Mouse (Mus musculus) small intestine, adult 2 months (tissue): ENCODE results near the gene Fzd7. TPM values are rescaled to one million over a fixed set of nuclear protein-coding genes. Genes with fewer than 3 reads are reported as not detected.

Experiments used
- H3K27ac ChIP-seq: fragments of 200-500 bp; 2 replicates; pipeline ENCODE4 v1.5.1; 2012; ENCODE audit warnings: low read depth, low read length, control low read depth, inconsistent platforms; ENCODE audit not compliant: insufficient read depth
- H3K27me3 ChIP-seq: fragments of 200-500 bp; 2 replicates; pipeline ENCODE4 v1.6.1; 2012; ENCODE audit warnings: mild to moderate bottlenecking, moderate library complexity, low read length, inconsistent platforms; ENCODE audit not compliant: control insufficient read depth, insufficient read depth
- H3K36me3 ChIP-seq: fragments of 200-500 bp; 2 replicates; pipeline ENCODE4 v1.6.1; 2012; ENCODE audit warnings: mild to moderate bottlenecking, low read length, control low read depth, inconsistent platforms; ENCODE audit not compliant: control insufficient read depth, insufficient read depth
- H3K4me1 ChIP-seq: fragments of 200-500 bp; 2 replicates; pipeline ENCODE4 v1.6.1; 2012; ENCODE audit warnings: low read length, inconsistent platforms, mixed read lengths; ENCODE audit not compliant: control insufficient read depth, insufficient read depth, insufficient read length
- H3K4me3 ChIP-seq: fragments of 200-500 bp; 2 replicates; pipeline ENCODE4 v1.5.1; 2012; ENCODE audit warnings: low read depth, mild to moderate bottlenecking, control low read depth, inconsistent platforms, low read length, moderate library complexity
- CTCF ChIP-seq: fragments of 200-500 bp; IDR thresholded peaks from 2 replicates; pipeline ENCODE4 v1.5.1; 2012; ENCODE audit warnings: low read depth, mild to moderate bottlenecking, control low read depth, inconsistent platforms, low read length, moderate library complexity, mixed read lengths; ENCODE audit not compliant: insufficient replicate concordance, insufficient read length; ENCODE audit errors: extremely low read depth
- POLR2A ChIP-seq: fragments of 200-500 bp; IDR thresholded peaks from 2 replicates; pipeline ENCODE4 v1.6.1; 2012; ENCODE audit warnings: low read depth, mild to moderate bottlenecking, control low read depth, inconsistent platforms, low read length, moderate library complexity
- WGBS: fragments of 180-500 bp; shearing (Covaris S2); methylation state at CpG from one replicate; pipeline ENCODE4 v1.1.7; 2018; 5-methylcytosine and 5-hydroxymethylcytosine counted together
- polyA plus RNA-seq: library from polyadenylated mRNA; depleted of rRNA; stranded (reverse); fragments of >200 nt; gene quantifications from 2 replicates; pipeline ENCODE4 v1.2.3, GENCODE M21; 2012

The Fzd7 gene
- polyA plus RNA-seq, 1 experiment = 15.1 TPM

DNA sequence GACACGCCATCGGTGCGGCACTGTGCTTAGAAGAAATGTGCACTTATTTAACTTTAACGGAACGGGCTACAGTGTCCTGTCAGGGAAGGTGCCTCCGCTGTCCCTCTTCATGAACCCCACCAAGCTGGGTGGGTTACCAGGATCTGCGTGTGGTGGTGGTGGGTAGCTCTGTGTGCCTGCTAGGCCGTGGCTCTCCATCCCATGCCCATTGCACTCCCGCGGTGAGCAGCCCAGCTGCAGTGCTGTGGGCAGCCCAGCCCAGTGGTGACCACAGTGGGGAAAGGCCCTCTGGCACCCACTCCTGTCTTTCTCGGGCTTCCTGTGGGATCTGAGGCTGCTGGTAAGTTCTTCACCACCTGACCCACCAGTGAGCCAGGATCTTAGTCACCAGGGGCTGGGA is 31.3 kb upstream of the Fzd7 start:
- no peak for TF ChIP-seq POLR2A
- WGBS = 93% methylated on average over 11 of the region's 11 CpGs
- no peaks in the 10 kb centered on the region for H3K27me3 ChIP-seq
- H3K27ac ChIP-seq = no peak overlapping the region
- no peak overlapping the region for H3K4me3 ChIP-seq
- no peaks in the 10 kb centered on the region for H3K36me3 ChIP-seq
- H3K4me1 ChIP-seq = peaks cover 16% of the 10 kb centered on the region; the same call in 1 of the 2 replicates

- no peaks in the 10 kb centered on the region for H3K27me3 ChIP-seq
- no peak overlapping the region for H3K4me3 ChIP-seq
- no peak overlapping the region for H3K27ac ChIP-seq
- whole genome bisulfite sequencing = 26% methylated on average over 9 of the region's 9 CpGs
- no peaks in the 10 kb centered on the region for H3K36me3 ChIP-seq
- peaks cover 13% of the 10 kb centered on the region; the same call in 1 of the 2 replicates for H3K4me1 ChIP-seq
- TF ChIP-seq CTCF = no peak
- no peak for TF ChIP-seq POLR2A
These were observed 30.6 kb upstream of the Fzd7 start for GRCm38 (mm10) chr1:59451584-59451983.

DNA sequence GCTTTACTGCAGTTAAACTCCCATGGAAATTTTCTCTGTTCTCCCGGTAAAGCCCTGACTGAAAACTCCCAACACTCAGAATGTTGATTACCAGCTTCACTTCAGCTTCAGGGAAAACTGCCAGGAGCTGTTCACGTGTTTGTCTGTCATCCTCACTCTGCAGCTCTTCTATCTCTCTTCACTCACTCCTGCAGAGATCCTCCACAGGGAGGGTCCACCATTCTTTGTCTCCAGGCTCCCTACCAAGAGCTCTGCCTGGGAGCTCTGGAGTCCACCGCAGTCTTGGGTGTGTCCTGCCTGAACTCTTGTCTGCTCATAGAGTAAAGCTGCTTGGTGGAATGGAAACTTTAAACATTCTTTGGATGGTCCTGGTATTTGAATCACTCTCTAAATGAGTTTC is 25.4 kb upstream of the Fzd7 start:
- Histone ChIP-seq H3K27ac (no peak overlapping the region), H3K4me3 (no peak overlapping the region), H3K36me3 (no peaks in the 10 kb centered on the region), H3K4me1 (peaks cover under 1% of the 10 kb centered on the region; the same call in 1 of the 2 replicates), H3K27me3 (no peaks in the 10 kb centered on the region)
- 69% methylated on average over 3 of the region's 3 CpGs for WGBS
- no peak for TF ChIP-seq CTCF
- no peak for TF ChIP-seq POLR2A

GRCm38 (mm10) chr1:59457873-59458272 is 24.4 kb upstream of the Fzd7 start:
- no peak overlapping the region for H3K27ac ChIP-seq
- TF ChIP-seq CTCF (no peak), POLR2A (no peak)
- H3K4me1 ChIP-seq = no peaks in the 10 kb centered on the region
- no peak overlapping the region for H3K4me3 ChIP-seq
- no peaks in the 10 kb centered on the region for H3K36me3 ChIP-seq
- whole genome bisulfite sequencing = 51% methylated on average over 4 of the region's 4 CpGs
- H3K27me3 ChIP-seq = no peaks in the 10 kb centered on the region

DNA sequence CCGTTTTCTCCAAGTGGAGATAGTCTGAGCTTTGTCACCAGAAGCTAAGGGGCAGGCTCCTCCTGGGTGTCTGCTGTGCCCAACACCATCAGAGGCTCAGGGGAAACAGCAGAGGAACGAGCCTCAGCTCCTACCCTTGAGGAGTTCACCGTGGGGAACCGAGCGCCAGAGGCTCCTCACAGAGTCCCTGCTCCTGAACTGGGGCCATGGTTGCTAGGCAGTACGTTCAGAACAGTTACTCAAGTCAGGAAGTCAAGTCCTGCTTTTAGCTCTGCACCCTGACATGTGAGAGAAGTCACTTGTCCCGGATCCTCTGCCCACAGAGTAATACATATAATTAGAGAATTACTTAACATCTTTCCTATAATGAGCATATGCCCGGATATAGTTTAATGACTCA is 23.3 kb upstream of the Fzd7 start:
- Histone ChIP-seq H3K36me3 (no peaks in the 10 kb centered on the region), H3K4me1 (no peaks in the 10 kb centered on the region), H3K27ac (no peak overlapping the region), H3K4me3 (no peak overlapping the region), H3K27me3 (no peaks in the 10 kb centered on the region)
- TF ChIP-seq POLR2A = no peak
- no peak for TF ChIP-seq CTCF
- 62% methylated on average over 8 of the region's 8 CpGs for WGBS

- Histone ChIP-seq H3K4me1 (no peaks in the 10 kb centered on the region), H3K27me3 (no peaks in the 10 kb centered on the region), H3K36me3 (no peaks in the 10 kb centered on the region), H3K27ac (no peak overlapping the region), H3K4me3 (no peak overlapping the region)
- TF ChIP-seq CTCF (no peak), POLR2A (no peak)
- WGBS = 62% methylated on average over 17 of the region's 17 CpGs
These were observed 17.3 kb upstream of the Fzd7 start for GRCm38 (mm10) chr1:59464696-59465639.

DNA sequence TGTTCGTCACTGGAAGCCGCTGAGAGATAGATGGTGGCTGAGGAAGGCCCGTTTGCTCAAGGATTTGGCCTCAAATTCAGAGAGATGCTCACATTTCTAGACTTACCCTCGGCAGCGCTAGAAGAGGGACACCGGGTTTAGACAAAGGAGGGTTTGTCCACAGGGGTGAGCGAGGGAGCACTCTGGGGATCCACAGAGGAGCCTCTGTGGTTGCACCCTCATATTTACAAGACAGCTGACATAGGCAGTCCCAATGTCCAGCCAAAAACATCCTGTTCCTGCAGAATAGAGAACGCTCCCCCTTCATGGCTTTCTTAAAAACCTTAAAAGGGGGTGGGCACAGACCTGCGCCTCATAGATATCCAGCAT is 16.6 kb upstream of the Fzd7 start:
- no peak overlapping the region for H3K4me3 ChIP-seq
- TF ChIP-seq CTCF = no peak
- TF ChIP-seq POLR2A = no peak
- H3K27ac ChIP-seq = no peak overlapping the region
- no peaks in the 10 kb centered on the region for H3K36me3 ChIP-seq
- no peaks in the 10 kb centered on the region for H3K27me3 ChIP-seq
- WGBS = 93% methylated on average over 9 of the region's 9 CpGs
- H3K4me1 ChIP-seq = no peaks in the 10 kb centered on the region
